Mouse (Mus musculus): Measurements from ENCODE around the gene Rai1.

Rai1 gene

DNA sequence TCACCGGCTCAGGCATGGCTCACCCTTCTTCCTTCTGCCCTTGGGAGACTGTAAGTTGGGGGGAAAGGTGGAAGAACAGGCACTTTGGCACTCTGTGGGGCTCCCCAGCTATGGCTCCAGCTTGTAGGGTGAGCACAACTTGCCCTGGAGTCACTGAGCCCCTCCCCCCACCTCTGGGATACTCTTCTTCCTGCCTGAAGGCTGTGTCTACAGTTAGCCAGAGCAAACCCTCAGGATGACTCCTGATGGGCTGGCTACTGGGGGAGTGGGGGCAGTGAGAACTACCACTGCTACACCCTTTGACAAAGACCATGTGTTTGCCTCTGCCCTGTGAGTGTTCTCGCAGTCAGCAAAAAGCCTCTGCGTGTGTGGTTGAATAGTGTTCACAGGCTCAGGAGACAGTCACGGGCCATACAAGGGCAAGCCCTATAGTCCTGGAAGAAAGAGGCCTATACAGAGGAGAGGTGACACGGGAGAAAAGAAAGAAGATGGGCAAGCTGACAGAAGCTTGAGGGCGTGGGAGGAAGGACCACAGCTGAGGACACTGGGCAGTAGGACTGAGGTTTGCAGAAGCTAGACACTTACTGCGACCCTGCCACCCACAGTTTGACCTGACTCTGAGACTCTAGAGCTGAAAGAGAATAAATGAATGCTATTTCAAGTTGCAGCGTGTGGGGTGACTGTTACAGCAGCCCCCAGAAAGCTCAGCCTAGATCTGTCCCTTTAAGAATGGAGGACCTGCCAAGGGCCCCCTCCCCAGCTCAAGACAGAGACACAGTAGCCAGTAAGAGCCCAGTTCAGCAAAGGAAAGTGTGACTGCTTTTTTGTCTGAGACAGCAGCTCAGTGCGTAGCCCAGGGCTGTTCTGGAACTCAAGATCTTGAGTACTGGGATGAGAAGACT is 9.7 kb upstream of the Rai1 start:
- no peak for DNase-seq

DNA sequence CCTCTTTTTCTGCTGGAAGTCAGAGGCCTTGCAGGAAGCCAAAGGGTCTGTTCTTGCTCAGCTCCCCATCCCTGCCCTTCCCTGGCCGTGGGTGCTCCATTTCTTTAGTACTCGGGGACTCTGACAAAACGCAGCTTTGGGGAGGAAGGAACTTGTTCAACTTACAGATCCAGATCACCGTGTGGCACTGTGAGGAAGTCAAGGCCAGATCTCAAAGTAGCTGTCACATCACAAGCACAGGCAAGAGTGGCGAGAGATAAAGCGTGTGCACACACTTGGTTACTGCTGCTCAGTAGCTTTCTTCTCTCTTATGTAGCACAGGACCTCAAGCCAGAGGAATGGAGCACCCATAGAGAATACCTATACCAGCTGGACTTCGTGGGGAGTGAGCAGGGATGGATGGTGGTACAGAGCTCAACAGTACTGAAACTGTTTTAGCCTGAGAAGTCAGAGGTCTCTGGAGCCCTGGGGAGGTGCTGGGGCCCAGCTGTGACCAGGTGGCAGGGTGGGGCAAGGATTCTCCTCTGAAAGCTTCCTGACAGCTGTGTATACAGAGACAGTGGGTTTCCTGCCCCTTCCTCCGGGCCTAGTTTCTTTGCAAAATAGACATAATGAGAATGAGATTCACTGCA is 5.1 kb upstream of the Rai1 start:
- DNase-seq, result no peak

DNA sequence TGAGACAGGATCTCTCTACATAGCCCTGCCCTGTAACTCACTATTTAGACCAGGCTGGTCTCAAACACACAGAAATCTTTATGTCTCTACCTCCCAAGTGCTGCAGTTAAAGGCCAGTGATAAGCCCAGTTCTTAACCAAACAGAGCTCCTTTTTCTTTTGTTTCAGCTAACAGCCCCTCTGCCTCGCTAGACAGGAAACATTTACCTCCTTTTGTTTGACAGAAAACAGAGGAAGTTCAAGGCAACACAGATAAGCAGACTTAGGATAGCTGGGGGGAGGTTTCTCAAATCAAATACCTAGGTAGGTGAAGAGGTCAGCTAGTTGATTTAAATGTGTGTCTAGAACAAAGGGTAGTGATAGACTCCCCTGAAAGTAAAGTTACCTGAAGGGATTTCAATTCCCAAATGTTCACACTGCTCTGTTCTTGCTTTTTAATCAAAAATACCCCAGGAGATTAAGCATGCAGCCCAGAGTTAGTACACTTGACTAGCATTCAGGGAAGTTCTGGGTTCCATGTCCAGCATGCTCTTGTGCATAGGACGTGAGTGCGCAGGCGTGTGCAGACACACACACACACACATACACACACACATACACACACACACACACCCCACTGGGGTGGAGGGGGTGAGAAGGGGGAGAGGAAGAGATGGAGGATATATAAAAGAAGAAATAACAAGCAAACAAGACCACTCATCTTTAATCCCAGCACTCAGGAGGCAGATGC is 3.8 kb upstream of the Rai1 start:
- DNase-seq, result no peak

DNA sequence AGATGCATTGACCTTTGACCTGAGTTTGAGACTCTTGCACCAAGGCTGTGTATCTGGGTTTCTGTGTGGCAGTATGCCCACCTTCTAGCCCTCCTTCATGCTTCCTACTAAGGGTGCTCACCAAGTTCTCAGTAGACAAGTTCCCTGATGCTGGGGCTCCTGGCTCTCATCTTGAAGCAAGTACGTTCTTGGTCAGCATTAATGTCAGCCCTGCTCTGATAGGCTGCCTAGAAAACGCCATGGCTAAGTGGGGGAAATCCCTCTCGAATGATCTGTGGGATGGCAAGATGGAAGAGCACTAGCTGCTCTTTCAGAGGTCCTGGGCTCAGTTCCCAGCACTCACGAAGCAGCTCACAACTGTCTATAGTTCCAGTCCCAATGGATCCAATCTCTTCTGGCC is 2.8 kb upstream of the Rai1 start:
- no peak for DNase-seq

DNA sequence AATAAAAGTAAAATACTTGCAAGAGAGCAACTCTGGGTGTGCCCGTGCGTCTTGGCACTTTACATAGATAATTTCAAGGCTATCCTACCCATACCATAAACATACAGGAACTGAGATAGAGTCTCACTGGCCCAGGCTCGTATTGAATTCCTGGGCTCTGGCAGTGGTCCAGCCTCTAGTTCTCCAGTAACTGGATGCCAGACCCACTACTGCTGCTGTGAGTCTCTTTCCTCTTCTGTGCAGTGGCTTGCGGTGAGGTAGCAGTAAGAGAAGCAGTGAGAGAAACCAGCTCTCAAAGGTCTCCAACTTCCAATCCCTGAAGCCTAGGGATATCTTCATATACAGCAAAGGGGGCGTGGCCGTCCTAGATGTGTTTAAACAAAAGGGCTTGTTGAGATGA is 2.1 kb upstream of the Rai1 start:
- peak; percentile 67 for DNase-seq

DNA sequence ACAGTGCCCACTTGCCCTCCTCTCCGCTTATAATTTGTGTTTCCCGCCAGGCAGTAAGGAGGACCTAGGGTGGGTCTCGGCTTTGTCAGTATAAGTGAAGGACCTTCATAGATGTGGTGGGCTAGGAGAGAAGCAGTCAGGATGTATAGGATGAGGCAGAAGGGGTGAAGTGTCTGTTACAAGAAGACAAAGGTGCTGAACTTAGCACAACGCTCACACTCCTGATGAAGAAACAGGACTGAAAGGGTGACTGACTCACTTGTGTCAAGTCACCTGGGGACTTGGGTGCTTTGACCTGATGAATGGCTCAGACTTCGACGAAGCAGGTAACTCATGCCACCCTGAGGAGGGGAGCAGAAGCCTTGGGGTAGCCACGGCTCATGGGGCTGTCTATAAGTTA is 1.2 kb upstream of the Rai1 start:
- DNase-seq, result no peak

DNA sequence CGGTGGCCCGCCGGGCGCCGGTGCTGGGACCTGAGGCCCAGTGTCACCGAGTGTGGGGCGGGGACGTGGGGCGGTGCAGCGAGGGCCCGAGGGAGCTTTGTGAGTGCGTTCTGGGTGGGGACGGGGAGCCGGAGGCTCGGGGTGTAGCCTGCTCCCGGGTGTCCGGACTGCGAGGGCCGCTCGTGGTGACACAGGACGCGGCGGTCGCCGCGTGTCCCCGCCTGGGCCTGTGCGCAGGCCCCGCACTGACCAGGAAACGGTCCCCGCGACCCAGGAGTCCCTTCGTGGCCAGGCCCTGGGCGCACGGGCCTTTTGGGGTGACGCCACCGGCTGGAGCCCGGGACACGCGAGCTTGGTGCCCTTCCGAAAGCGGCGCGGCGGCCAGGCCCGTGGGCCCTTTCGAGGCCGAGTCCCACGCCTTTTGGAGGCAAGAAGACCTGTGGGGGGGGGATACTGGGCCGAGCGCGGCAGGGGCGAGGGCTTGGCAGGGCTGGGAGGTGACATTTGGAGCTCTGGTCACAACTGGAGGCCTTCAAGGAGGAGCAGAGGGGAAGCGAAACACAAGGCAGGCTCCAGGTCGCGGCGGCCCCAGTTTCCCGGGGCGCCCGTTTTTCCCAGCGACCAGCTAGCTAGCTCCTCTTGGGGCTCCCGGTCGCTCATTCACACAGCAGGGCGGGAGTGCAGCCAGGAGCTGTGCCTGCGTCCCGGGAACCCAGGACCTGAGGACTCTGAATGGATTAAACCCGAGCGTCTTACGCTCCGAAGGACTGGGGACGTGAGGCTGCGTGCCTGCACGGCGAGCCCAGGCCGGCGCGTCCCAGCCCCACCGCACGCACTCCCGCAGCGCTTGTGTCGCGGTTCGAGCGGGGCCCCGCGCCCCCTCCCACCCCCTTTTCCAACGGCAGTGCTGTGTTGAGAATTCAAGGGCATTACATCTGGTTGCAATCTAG is 1.1 kb downstream of the Rai1 start:
- DNase-seq, result peak; percentile 76

DNA sequence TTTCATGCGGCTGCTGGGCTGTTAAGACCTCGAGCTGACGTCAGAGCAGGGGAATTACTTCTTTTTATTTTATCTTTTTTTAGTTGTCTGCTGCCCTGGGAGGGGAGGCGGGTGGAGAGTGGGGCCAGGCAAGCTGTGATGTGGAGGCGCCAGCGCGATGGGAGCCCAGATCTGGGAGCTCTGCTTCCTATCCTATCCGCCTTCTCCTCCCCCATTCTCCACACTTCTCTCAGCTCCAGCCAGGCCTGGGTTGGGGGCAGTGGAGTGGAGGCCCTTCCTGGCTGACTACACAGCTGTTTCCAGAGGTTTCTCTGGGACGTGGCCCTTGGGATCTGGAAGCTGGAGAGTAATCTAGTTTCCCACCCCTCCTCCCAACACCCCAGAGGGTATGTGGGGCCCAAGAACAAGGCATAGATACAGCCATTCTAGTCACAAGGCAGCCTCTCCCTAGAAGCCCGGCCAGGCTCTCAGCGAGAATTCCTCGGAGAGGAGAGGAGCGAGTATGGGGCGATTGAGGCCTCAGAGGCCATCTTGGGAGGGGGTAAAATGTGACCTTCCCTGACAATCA is 1.8 kb downstream of the Rai1 start:
- peak; percentile 52 for DNase-seq

DNA sequence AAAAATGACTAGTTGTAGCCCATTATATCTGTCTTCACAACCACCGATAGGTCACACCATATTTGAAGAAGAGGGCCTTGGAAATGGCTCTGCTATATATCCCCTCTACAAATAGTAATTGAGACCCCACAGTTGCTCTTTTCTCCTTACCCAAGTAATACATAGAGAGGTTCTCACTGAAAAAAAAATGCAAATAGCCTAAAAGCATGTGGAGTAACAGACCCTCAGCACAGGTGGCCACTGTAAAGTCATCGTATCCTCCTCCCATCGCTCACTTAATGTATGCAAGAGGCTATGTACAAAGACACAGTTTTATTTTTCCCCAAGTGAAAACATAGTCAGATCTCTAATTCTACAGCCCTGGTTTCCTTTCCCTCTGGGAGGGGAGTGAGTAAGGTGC is 2.6 kb downstream of the Rai1 start:
- no peak for DNase-seq

DNA sequence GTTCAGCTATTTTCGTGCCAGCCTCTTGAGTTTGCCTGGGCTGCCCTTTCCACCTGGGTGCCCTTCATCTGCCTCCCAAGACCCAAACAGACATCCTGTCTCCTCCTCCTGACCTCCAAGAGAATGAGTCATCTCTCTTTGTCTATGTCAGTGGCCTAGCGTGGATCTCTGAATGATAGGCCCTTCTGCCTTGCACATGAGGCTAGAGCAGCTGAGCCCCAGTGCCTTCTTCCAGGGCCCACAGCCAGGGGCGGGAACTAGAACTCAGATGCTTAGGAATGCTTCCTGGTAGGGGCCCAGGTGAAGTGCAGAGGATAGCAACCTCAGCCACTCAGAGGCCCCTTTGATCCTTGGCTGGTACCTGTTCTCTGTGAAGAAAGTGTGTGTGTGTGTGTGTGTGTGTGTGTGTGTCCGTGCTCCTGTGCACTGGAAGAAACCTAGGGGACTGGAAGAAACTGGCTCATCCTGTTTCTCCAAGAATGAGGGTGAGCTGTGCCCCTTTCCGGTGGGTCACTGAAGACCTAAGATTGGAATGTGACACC is 3.9 kb downstream of the Rai1 start:
- DNase-seq, result peak; percentile 53

DNA sequence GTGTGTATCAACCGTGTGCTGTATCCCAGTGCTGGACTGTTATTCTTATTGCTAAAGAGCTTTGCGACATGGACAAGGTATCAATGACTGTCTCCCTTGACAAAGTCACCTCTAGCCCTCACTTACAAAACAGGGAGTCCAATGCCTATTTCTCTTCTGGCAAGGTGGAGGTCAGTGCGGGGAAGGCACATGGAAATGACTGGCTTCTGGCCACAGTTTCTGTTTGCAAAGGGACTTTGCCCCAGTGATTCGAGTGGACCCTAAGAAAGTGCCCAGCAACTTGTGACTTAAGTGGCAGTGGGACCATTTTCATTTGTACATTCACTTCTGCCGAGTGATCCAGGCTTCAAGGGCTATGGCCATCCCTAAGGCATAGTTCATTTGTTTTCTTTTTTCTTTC is 5.6 kb downstream of the Rai1 start:
- peak; percentile 46 for DNase-seq

DNA sequence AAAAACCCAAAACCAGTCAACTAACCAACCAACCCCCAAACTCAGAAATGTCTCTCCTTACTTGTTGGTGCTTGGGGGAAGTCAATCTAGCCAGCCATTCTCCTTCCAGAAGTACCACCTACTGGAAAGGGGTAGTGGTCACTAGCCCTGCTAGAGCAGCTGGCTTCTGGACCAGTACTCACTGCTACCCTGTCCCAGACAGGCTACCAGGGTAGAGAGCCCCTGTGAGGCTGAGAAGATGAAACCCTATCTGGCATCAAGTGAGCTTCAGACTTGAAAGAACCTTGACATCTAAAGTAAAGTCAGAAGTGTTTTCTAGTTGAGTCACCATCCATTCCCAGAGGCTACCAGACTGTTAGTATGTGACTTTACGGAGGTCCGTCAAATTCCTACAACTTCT is 6.8 kb downstream of the Rai1 start:
- no peak for DNase-seq

DNA sequence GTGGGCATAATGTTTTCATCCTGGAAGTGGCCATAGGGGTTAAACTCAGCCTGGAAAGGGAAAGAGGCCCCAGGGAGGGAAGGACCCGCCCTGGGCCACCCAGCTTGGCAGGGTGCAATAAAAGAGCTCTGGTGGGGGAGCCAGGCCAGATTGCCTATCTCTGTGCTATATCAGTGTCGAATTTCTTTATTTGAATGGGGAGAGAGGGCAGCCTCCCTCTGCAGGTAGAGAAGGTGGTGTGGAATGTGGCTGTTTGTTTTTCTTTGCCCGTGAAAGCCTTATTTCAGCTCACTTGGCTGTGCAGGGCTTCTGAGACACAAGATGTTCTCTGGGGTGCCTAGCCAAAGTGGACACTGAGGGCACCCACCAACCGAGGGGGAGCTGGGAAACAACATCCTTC is 8.8 kb downstream of the Rai1 start:
- DNase-seq, result peak; percentile 32

DNA sequence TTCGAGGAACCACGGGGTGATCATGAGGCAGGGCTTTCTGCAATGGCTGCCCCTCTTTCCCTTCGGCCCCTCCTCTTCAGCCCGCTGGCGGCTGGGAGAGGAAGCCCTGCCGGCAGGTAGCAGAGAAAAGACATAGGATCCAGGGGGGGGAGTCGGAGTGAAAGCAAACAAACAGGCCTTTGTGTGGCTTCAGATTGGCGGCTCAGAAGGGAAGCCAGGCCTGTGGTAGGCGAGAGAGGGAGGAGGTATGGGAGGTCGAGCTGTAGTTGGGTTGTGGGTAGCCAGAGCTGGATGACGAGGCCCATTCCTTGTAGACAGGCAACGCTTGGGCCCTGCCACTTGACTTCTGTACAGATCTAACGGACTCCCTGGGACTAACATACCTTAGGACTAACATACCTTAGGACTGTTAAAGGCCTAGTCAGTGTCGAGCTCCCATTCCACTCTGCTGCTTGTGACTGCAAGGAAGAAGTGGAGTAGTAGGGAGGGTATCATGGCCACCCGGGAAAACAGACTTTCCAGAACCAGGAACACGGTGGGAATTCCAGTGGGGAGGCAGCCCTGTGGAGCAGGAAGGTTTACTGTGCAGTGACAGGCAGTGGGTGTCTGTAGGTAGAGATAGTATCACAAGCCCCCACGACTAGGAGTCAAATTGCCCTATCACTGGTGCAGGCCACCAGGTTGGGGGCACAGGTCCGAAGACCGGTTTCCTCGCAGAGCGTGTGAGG is 9.6 kb downstream of the Rai1 start:
- peak; percentile 52 for DNase-seq

DNA sequence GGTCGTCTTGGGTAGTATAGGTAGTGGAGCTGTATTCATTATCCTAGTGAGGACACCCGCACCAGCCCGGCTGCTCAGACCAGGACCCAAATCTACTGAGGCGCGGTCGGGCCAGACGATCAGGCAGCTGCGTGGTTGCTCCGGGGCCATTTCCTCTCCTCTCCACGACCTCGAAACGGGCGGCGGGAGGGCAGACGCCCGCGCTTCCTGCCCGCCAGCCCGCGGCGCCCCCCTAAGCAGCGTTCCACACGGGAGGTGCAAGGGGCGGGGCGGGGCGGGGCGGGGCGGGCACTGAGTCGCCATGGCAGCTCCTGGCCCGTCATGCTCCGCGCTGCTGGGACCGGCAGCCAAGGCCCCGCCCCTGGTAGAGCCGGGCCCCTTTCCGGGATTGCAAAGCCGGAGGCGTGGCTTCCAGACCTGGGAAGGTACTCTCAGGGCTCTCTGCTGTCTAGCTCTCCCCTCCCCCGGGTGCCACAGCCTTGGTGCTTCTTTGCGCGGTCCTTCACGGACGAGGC is 10.3 kb downstream of the Rai1 start:
- DNase-seq, result peak; percentile 98

DNA sequence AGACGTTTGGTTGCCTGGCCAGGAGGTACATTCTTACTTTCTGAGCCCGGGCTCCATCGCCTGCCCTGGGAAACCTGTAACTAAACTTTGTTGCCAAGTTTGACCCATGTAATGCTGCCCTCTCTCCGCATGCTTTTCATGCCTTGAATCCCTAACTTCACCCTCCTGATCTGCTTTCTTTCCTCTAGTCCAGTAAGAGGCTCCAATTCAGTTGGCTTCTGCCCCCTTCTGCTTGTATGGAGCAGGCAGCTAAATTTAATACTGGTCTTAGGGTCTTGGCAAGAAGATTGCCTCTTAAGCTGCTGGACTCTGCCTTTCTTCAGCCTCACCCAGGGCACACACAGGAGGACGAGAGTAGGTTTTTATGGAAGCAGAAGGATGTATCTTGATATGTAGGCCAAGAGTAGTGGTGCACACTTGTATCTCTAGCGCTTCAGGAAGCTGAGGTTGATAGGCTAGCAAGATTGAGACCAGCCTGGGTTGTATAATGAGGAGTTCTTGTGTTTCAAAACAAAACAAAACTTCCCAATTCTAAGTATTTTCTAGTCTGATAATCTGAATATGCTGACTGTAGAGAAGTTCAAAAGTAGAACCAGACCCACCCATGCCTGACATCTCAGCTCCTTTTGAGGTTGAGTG is 10.9 kb downstream of the Rai1 start:
- DNase-seq, result no peak

DNA sequence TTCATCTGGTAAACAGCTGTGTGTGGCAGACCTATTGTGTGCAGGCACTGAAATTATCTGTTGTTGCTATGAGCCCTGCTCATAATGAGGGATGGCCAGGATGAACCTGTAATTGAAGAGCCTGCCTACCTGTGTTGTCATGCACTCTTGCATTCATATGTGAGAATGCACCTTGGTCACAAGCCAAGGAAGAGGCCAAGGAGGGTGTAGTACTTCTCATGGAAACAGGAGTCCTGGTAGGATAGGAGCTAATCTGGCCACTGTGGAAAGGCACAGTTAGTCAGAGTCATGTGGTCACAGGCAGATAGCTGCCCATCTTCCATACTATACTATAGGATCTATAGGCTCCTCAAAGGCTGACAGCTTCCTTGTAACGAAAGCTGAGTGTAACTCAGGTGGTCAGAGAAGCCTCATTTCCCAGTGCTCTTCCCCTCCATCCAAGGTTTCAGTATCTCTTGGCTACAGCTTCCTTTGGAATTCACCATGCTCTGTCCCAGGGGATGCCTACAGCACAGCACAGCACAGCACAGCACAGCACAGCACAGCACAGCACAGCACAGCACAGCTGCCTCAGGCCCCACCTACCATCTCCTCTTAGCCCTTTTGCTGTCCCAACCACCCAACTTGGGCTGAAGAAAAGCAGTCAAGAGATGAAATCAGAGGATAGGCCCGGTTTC is 15.9 kb downstream of the Rai1 start:
- DNase-seq, result no peak

DNA sequence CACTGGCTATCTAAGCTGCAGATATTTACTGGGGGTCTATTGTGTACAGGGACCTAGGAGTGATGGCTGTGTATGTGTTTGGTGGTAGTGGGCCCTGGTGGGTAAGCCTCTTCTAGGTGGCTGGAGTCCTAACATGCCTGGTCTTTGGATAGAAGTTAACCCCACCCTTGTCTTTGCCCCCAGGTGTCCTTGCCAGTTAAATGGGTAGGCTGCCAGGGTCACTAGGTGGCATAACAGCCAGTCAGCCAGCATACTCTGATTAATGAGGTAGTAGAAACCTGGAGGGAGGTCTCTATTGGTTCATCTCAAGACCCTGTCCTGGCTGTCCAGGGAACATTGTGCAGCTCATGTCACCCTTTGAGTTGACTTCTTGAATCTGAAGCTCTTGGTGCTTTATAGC is 17.8 kb downstream of the Rai1 start:
- DNase-seq, result no peak

DNA sequence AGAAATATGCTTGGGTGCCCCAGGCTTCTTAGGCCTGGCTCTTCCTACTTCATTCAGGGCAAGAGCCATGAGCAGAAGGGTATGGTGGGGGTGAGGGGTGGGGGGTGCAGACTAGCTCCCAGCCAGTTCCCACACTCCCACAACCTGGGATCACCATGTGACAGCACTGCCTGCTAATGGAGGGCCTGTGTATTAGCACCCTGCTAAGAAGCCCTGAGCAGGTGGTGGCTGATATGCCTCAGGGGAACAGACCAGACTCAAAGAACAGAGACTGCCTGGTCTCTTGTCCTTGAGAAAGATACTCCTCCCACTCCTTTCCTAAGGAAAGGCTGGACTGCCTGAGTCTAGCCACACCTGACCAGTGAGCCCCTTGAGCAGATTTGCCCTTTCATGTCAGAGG is 22.2 kb downstream of the Rai1 start:
- DNase-seq, result no peak

Measured in kidney, postnatal 14 days (tissue).